Mouse (Mus musculus) gastrocnemius, adult 8-10 months (tissue): ENCODE results near the gene Nup50. TPM values are rescaled to one million over a fixed set of nuclear protein-coding genes. Genes with fewer than 3 reads are reported as not detected.

Source experiments
- DNase-seq, 2 experiments: peaks; one replicate each; pipeline ENCODE4 v3.0.0; 2022; ENCODE audit warnings: low spot score in 2 of 2
- total RNA-seq, 4 experiments: library from RNA; stranded (reverse); gene quantifications; 2 replicates each; pipeline ENCODE4 v1.2.4; 2022

Gene Nup50
- total RNA-seq, 4 experiments from 2014 or later = 11.0 to 15.4 (median 14.2) TPM

- DNase-seq = no peak
Observed at GRCm38 (mm10) chr15:84950053-84950452, 26.8 kb downstream of the Nup50 start.

GRCm38 (mm10) chr15:84953259-84953658 is 30.0 kb downstream of the Nup50 start:
- DNase-seq = no peak

- DNase-seq = no peak
Observed at GRCm38 (mm10) chr15:84957851-84958250, 34.6 kb downstream of the Nup50 start.

GRCm38 (mm10) chr15:84958331-84958730 is 35.1 kb downstream of the Nup50 start:
- DNase-seq = no peak

GRCm38 (mm10) chr15:84959891-84960290 is 36.7 kb downstream of the Nup50 start:
- no peak for DNase-seq

GRCm38 (mm10) chr15:84960692-84961091 is 37.5 kb downstream of the Nup50 start:
- no peak for DNase-seq

- DNase-seq = no peak
Observed at GRCm38 (mm10) chr15:84962518-84962917, 39.3 kb downstream of the Nup50 start.

GRCm38 (mm10) chr15:84964771-84965170 is 41.6 kb downstream of the Nup50 start:
- no peak for DNase-seq

- DNase-seq = no peak
Observed at GRCm38 (mm10) chr15:84965575-84966360, 42.6 kb downstream of the Nup50 start.

- no peak for DNase-seq
Observed at GRCm38 (mm10) chr15:84968534-84968933, 45.3 kb downstream of the Nup50 start.

- DNase-seq = no peak
Observed at GRCm38 (mm10) chr15:84972860-84973543, 49.8 kb downstream of the Nup50 start.

- no peak for DNase-seq
Observed at GRCm38 (mm10) chr15:84973544-84973871, 50.3 kb downstream of the Nup50 start.

- peak in 1 of 2 experiments; percentile 39 for DNase-seq
Observed at GRCm38 (mm10) chr15:84975729-84976128, 52.5 kb downstream of the Nup50 start.

GRCm38 (mm10) chr15:84981609-84982313 is 58.5 kb downstream of the Nup50 start:
- DNase-seq = peak in 1 of 2 experiments; percentile 46

GRCm38 (mm10) chr15:84982888-84983287 is 59.7 kb downstream of the Nup50 start:
- DNase-seq = no peak

- DNase-seq = no peak
Observed at GRCm38 (mm10) chr15:84983721-84984120, 60.5 kb downstream of the Nup50 start.

GRCm38 (mm10) chr15:84985516-84986160 is 62.4 kb downstream of the Nup50 start:
- DNase-seq = no peak

GRCm38 (mm10) chr15:84986171-84987019 is 63.2 kb downstream of the Nup50 start:
- no peak for DNase-seq

- no peak for DNase-seq
Observed at GRCm38 (mm10) chr15:84987020-84987815, 64.0 kb downstream of the Nup50 start.
